Mouse (Mus musculus) cerebellum, adult 2 months (tissue): Measurements from ENCODE around the gene Zdhhc3.

ENCODE experiments used
- CTCF ChIP-seq: fragments of 200-500 bp; IDR thresholded peaks from 2 replicates; pipeline ENCODE4 v1.5.1; 2011; ENCODE audit warnings: low read depth, mild to moderate bottlenecking, control low read depth, low read length, moderate library complexity, borderline replicate concordance; ENCODE audit not compliant: insufficient read depth
- POLR2A ChIP-seq: fragments of 200-500 bp; IDR thresholded peaks from 2 replicates; pipeline ENCODE4 v1.6.1; 2011; ENCODE audit warnings: low read length, control low read depth, borderline replicate concordance; ENCODE audit not compliant: insufficient read depth

- TF ChIP-seq POLR2A: no peak
- TF ChIP-seq CTCF: peak; percentile 67
These were observed 10.8 kb upstream of the Zdhhc3 start for GRCm38 (mm10) chr9:123123571-123124412.
